Mouse (Mus musculus) embryonic stem cell, embryonic (primary cell): ENCODE measurements around the gene Urb1.

Source experiments
- CTCF ChIA-PET, 4 experiments: fragments of 300-600 bp in 2 of 4; fragments of 350-600 bp in 2 of 4; sonication (Branson Sonifier 250); formaldehyde crosslinking; loops; one replicate each; lab custom pipeline; 2022; ENCODE audit warnings: inconsistent platforms in 2 of 4; lab: Charles Lee
- POLR2A ChIA-PET, 4 experiments: fragments of 300-600 bp in 2 of 4; fragments of 350-600 bp in 2 of 4; sonication (Branson Sonifier 250); formaldehyde crosslinking; loops; one replicate each; lab custom pipeline; 2022; ENCODE audit warnings: antibody characterized with exemption in 4 of 4, inconsistent platforms in 1 of 4; lab: Charles Lee

Gene Urb1

DNA sequence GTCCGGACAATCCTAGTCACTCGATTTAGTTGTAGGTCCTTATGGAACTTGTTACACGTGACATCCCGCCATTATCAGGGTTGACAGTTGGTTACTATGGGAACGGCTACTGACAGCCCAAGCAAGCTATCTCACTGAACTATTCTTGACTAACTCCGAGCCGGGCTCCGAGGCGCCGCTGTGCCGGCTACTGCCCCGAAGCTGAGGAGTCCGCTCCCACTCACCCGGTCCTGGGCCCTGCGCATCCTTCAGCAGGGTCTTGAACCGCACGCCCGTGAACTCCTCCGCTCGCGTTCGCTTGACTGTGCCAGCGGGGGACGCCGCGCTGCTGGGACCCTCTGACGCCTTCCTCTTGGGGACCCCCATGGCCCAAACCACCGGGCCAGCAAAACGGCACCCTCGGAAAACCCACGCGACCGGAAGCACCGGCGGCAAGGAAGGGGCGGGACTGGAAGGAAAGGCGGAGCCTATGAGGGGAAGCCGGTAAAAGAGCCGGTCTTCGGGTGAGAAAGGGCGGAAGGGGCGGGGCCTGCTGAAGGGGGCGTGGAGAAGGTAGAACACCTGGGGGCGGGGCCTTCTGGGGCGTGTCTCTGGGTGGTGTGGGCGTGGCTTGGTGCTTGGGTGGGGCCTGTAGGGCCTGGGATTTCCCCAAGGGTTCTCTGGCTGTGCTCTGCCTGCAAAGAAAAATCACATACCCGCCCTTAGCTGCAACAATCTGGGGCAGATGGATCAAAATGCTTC lies at the start of gene Urb1:
Gene Urb1, minus strand, starts transcription at position 439 of the 741 bp plus-strand sequence.
- POLR2A ChIA-PET = interaction anchor here in 3 of 4 experiments (0.5 to 1.8 kb wide), 7 partner anchors 9 to 590 kb away, joined by 3 to 4 read pairs (median 3); partner anchors contain the start of genes Cfap298 (in 1 of the 3), Eva1c (in 1 of the 3) and Sod1 (in 1 of the 3)
- CTCF ChIA-PET = interaction anchor here in 1 of 4 experiments (1.2 kb wide), 1 partner anchor 17 kb away, joined by 3 read pairs; the partner anchor contains the start of gene Eva1c

DNA sequence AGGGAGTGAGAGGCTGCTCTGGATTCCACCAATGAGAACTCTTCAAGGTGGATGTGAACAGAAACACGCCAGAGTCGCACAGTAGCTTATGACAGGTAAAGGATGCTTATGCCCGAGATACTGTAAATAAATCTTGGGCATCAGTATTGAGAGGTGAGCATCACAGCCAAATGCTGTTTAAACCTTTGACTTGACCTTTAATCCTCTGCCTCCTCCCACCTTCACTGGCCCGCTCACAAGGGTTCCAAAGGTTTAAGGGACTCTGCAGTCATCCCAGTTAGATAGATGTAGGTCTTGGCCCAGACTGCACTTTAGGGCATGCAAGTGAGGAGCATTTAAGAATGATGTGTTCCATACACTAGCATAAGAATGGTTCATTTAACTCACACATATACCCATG lies 48.0 kb upstream of the Urb1 start:
- ChIA-PET CTCF (interaction anchor here in 1 of 4 experiments (0.6 kb wide), 1 partner anchor 13 kb away, joined by 4 read pairs; no protein-coding TSS in a partner anchor), POLR2A (no interaction called here)

DNA sequence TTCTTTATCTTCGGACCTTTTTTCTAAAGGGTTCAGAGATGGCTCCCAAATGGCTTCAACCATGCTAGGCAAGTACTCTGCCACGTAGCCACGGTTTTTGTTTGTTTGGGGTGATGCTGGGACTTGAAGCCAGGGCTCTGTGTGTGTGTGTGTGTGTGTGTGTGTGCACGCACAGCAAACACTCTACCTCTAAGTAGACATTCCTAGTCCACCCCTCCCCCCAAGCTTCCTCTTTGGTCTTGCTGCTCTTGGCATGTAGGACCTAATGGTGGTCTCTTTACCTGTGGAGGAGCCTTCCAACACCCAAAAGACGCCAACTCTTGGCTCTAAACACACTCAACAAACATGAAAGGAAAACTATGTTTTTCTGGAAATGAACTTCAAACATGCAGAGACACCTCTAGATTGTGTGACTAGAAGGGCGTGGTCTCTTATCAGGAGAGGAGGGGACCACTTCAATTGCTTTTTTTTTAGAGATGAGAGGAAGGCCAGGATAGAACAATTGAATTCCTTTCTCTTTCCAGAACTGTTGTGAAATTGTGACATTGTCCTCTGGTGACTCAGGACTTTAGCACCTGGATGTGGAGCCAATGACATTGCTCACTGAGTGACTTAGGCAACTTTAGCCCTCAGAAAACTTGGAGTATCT lies 46.5 kb upstream of the Urb1 start:
- CTCF ChIA-PET = interaction anchor here in 1 of 4 experiments (1.5 kb wide), 1 partner anchor 30 kb away, joined by 3 read pairs; no protein-coding TSS in a partner anchor
- POLR2A ChIA-PET = interaction anchor here in 1 of 4 experiments (0.6 kb wide), 1 partner anchor 564 kb away, joined by 4 read pairs; no protein-coding TSS in a partner anchor

DNA sequence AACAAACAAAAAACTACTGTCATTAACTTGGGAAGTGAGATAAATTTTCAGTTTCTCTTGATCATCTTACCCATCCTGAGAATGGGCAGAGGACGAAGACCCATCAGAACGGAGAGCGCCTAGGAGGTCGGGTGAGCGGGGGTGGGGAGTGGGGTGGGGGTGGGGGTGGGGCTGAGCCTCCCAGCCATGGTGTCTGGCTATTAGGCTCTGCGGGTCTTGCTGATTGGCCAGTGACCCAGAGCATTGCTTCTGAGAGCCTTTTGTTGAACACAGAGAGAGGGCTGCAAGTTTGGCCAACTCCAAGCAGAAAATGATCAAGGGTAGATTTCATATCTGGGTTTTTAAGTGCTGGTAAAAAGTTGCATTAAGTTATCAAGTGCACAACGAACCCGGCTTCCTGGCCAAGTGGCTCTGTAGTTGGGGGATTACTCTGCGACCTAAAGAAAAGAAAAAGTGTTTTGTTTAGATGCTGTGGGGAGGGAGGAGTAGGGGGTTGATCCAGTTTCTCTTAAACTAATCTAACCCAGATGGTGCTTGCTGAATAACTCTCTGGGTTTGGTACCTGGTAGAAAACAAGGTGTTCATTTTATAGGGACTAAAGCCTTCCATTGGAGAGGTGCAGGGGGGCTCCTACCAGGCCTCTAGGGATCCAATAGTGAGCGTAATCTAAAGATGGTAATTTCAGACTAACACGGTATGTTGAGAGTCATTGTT lies 41.6 kb upstream of the Urb1 start:
- CTCF ChIA-PET = no interaction called here

DNA sequence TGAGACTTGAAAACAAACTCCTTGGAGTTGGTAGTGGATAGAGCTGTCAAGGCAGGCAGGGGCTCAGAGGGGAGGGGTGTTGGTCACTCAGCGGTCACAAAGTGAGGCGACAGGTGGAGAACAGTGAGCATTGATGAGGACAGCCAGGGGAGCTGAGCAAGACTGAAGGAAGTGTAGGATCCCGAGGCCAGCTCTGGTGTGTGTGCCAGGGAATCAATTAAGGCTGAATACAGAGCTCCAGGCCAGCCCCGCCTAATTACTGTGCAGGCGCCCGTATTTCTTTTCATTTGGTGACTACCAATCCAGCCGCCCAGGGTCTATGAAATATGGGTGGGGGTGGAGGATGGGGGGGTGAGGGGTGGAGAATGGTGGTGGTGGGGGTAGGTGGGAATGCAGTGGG lies 40.7 kb upstream of the Urb1 start:
- CTCF ChIA-PET = interaction anchor here in 1 of 4 experiments (0.6 kb wide), 1 partner anchor 14 kb away, joined by 5 read pairs; no protein-coding TSS in a partner anchor
- POLR2A ChIA-PET = interaction anchor here in 1 of 4 experiments (1.1 kb wide), 1 partner anchor 15 kb away, joined by 3 read pairs; no protein-coding TSS in a partner anchor

More for the DNA sequence above, 41.6 kb upstream of the Urb1 start:
- POLR2A ChIA-PET = interaction anchor here in 1 of 4 experiments (1.0 kb wide), 1 partner anchor 47 kb away, joined by 3 read pairs; no protein-coding TSS in a partner anchor

DNA sequence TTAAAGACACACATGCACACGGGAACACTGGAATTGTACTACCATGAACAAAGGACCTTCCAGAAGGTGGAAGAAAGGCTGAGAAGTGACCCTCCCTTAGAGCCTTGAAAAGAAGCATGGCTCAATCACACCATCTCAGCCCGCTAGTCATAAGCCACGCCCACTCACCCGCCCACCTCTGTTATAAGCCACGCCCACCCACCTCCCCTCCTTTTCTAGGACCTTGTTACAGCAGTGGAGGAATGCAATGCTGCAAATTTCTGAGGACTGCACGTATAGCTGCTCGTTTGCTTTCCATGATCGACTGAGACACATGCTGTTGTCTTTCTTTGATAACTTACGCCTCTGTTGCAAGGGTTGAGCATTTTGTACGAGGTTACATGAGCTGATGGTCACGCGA lies 39.0 kb upstream of the Urb1 start:
- CTCF ChIA-PET = interaction anchor here in 3 of 4 experiments (0.5 to 1.5 kb wide), 3 partner anchors 11 to 24 kb away, joined by 3 read pairs; partner anchors contain the start of gene Eva1c (in 1 of the 3)
- POLR2A ChIA-PET = interaction anchor here (0.6 to 2.2 kb wide), 12 partner anchors 18 to 786 kb away, joined by 3 to 13 read pairs (median 4); partner anchors contain the start of genes Cfap298 (in 2 of the 4), Ifnar1 (in 1 of the 4), Sod1 (in 1 of the 4) and Synj1 (in 1 of the 4)

DNA sequence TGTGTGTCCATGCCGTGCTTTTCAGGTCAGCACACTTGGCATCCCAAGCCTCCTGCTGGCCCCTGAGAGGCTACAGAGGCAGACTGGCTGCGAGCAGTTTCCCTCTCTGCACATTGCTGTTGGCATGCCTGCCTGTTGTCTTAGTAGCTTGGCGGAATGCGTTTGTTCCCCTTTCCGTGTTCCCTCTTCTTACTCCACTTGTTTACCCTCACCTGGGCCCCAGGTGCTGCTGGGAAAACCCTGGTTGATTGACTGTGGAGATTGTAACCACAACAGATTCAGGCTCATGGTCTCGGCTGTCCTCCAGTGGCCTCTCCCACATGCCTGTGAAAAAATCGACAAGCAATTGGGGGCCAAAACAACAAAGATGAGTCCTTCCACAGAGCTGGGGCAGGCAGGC lies 38.5 kb upstream of the Urb1 start:
- ChIA-PET CTCF (interaction anchor here in 3 of 4 experiments (0.5 to 1.5 kb wide), 3 partner anchors 11 to 23 kb away, joined by 3 read pairs; partner anchors contain the start of gene Eva1c (in 1 of the 3)), POLR2A (interaction anchor here in 3 of 4 experiments (0.9 to 2.2 kb wide), 8 partner anchors 18 to 636 kb away, joined by 3 to 13 read pairs (median 6); partner anchors contain the start of genes Cfap298 (in 2 of the 3), Ifnar1 (in 1 of the 3) and Synj1 (in 1 of the 3))

DNA sequence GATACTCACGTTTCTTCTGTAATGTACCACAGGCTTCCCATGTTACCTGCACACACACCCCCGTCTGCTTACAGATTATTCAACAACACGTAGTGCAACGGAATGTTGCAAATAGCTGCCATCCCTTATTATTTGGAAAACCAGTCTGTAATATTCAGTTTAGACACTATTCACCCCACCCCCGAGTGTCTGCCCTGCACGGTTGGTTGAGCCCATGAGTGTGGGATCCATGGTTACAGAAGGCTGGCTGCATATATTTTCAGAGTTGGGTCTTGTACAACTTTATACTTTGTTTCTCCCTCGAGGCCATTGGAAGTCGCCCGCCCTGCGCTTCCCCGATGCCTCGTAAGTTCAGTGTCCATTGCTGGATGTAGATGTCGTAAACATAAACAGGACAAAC lies 35.4 kb upstream of the Urb1 start:
- CTCF ChIA-PET = no interaction called here
- POLR2A ChIA-PET = interaction anchor here in 1 of 4 experiments (1.5 kb wide), 1 partner anchor 15 kb away, joined by 3 read pairs; no protein-coding TSS in a partner anchor

DNA sequence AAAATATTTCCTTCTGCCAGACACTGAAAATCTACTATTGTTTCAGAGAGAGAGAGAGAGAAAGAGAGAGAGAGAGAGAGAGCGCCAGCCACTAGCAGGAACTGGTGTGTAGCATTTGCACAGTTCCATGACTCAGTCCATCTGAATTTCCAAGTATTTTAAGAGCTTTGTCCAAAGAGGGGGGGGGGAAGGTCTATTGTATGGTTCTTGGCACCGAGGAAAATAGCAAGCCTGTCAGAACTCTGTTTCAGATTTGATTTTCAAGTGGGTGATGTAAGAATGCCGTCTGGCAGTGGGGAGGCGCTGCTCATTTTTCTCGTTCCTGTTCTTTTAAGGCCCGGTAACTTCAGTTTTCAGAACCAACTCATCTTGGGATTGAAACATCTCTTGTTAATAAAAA lies 34.8 kb upstream of the Urb1 start:
- POLR2A ChIA-PET = interaction anchor here in 1 of 4 experiments (1.5 kb wide), 1 partner anchor 14 kb away, joined by 3 read pairs; no protein-coding TSS in a partner anchor
- CTCF ChIA-PET = interaction anchor here in 1 of 4 experiments (0.7 kb wide), 1 partner anchor 13 kb away, joined by 4 read pairs; no protein-coding TSS in a partner anchor

DNA sequence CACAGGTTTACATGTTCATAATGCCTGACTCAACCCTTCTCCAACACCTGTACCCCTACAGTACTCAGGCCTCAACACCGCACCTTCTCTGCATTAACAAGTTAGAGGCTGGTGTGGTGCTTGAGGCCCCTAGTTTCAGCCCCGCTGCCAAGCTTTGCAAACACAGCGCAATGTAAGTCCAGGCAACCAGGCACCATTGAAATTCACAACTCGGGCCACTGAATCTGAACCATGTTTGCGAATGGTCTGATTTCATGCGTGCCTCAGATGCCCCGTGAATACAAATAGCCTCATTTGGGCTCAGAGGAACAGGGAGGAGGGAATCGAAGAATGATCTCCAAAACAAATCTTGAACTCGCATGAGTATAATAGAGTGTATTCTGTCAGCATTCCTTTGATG lies 32.0 kb upstream of the Urb1 start:
- ChIA-PET POLR2A (interaction anchor here in 1 of 4 experiments (0.7 kb wide), 1 partner anchor 128 kb away, joined by 3 read pairs; no protein-coding TSS in a partner anchor), CTCF (no interaction called here)

DNA sequence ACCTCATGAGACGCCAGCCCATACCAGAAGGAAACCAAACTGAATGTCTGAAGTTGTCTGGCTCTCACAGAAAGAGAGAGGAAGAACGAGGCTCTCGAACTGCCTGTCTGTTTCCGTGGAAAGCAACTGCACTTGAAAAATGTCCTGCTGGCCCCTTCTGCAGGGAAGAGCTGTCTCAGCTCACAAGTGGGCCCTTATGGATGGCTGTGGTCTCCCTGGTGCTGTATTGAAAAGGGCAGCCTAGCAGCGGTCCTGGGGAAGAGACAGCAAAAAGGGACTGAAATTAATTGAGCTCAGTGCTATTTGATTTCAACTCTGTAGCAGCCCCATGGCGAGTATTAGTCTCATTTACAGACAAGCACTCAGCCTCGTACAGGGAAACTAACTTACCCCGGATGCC lies 27.2 kb upstream of the Urb1 start:
- POLR2A ChIA-PET = interaction anchor here in 1 of 4 experiments (0.7 kb wide), 1 partner anchor 400 kb away, joined by 3 read pairs; no protein-coding TSS in a partner anchor
- CTCF ChIA-PET = interaction anchor here in 3 of 4 experiments (0.6 to 0.9 kb wide), 3 partner anchors 12 to 625 kb away, joined by 3 read pairs; no protein-coding TSS in a partner anchor

DNA sequence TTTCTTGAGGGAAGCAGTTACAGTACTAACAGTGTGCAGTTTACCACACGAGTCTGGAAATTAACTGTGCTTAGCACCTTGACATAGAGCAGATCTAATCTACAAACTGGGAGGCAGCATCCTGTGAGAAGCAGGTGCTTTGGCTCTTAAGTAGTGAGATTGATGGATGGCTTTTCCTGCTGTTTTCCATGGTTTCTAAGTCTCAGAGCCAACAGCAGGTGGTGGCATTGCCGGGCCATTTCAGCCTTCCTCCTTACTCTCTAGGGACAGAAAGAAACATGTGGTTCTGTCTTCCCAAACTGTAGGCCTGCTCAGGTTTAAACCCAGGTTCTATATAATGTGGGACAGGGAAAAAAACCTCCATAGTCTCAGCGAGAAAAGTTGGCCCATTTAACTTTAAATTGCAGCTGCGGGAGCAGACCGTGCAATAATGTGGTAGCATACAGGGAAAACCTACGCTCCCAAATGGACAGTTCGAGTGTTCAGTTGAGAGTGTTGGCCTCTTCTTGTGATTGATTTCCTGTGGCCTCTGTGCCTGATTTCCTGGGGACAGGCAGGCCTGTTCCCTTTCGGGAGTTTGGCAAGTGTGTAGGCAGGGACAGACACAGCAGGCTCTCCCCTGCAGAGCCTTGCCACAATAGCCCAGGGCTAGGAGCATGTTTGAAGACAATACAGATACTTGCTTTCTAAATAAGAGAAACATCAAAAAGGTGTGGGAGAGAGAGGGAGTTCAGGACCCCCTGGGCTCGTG lies 23.0 kb upstream of the Urb1 start:
- ChIA-PET POLR2A (interaction anchor here in 2 of 4 experiments (0.7 kb wide), 2 partner anchors 51 to 1614 kb away, joined by 4 read pairs; no protein-coding TSS in a partner anchor), CTCF (interaction anchor here in 2 of 4 experiments (0.7 to 1.0 kb wide), 2 partner anchors 92 to 271 kb away, joined by 3 to 15 read pairs; no protein-coding TSS in a partner anchor)

DNA sequence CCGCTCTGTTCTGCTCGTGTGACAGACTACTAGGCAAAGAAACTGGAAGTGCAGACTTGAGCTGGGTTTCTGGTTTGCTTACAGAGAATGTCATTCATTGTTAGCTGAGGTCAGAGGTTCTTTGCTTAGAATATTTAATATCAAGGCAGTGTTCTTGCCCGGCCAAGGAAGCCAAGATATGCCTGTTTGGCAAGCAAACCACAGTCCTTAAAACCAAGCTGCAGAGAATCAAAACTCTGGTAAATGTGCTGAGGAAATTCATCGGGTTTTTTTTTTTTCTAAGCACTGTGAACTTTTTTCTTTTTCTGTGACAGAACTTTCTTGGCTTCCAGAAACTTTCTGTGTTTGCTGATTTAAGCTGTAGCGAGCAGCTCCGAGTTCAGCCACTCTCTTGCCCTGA lies 22.3 kb upstream of the Urb1 start:
- POLR2A ChIA-PET = interaction anchor here in 3 of 4 experiments (0.7 to 3.6 kb wide), 5 partner anchors 52 to 1615 kb away, joined by 3 to 13 read pairs (median 4); partner anchors contain the start of gene Cfap298 (in 2 of the 3)
- CTCF ChIA-PET = interaction anchor here (0.6 to 1.0 kb wide), 4 partner anchors 93 to 749 kb away, joined by 3 to 15 read pairs (median 3); no protein-coding TSS in a partner anchor

DNA sequence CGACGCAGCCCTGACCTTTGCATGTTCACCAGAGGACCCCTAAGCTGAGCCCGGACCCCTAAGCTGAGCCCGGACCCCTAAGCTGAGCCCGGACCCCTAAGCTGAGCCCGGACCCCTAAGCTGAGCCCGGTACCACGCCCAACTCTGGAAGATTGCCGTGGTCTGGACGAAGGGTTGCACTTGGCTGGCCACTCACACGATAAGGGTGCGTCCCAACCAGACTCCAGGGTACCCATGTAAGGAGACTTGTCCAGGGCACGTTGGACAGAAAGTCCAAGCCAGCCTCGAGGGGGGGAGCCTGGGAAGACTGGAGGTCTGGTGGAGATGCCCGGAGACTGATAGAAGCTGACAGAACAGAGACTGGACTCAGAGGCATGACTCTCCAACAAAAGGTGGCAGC lies 21.5 kb upstream of the Urb1 start:
- ChIA-PET CTCF (interaction anchor here in 2 of 4 experiments (0.7 to 2.3 kb wide), 4 partner anchors 10 to 213 kb away, joined by 3 to 10 read pairs (median 4); partner anchors contain the start of genes Cfap298 (in 1 of the 2) and Paxbp1 (in 1 of the 2)), POLR2A (interaction anchor here in 3 of 4 experiments (0.7 to 3.6 kb wide), 9 partner anchors 17 to 611 kb away, joined by 3 to 20 read pairs (median 5); partner anchors contain the start of genes Cfap298 (in 3 of the 3) and Sod1 (in 1 of the 3))

DNA sequence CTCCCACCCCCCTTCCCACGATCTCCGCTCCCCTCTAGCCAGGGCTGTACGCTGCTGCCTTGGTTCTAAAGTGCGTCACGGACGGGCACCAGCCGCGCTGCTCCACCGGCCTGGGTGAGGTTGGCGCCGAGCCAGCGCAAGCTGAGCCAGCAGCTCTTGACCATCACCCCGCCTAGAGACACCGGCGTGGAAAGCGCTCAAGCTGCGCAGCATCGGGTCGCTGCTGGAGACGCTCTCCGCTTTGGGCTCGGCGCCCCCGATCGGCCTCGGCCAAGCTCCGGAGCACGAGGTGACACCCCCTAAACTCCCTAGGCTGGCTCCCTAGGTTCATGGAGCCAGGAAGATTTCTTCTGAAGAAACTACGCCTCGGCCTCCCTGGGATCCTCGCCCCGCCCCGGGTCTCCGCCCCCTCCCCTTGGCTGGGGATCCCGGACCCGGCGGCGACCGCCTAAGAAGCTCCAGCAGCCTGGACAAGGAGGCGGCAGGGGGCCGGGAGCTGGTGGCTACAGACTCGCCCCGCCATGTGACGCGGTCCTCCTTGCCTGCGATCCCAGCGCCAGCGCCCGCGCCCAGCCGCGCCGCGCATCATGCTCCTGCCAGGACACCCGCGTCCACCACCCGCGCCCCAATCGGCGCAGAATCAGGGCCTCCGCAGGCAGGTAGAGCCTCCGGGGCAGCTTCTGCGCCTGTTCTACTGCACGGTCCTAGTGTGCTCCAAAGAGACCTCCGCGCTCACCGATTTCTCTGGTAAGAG lies 20.6 kb upstream of the Urb1 start:
- ChIA-PET CTCF (interaction anchor here (0.5 to 2.3 kb wide), 10 partner anchors 9 to 429 kb away, joined by 3 to 13 read pairs (median 4); partner anchors contain the start of genes Synj1 (in 2 of the 4), Cfap298 (in 1 of the 4) and Paxbp1 (in 1 of the 4)), POLR2A (interaction anchor here (0.5 to 3.6 kb wide), 25 partner anchors 15 to 611 kb away, joined by 3 to 20 read pairs (median 4); partner anchors contain the start of genes Cfap298 (in 4 of the 4), Paxbp1 (in 1 of the 4), Sod1 (in 1 of the 4) and Synj1 (in 1 of the 4))
